Mouse (Mus musculus) gastrocnemius, adult 2 months (tissue): Measurements from ENCODE around the gene Lce3a. TPM values are rescaled to one million over a fixed set of nuclear protein-coding genes. Genes with fewer than 3 reads are reported as not detected.

Experiments used
- DNase-seq: peaks from one replicate; pipeline ENCODE4 v3.0.0; 2022
- H3K27ac ChIP-seq: fragments of 200-600 bp; 2 replicates; pipeline ENCODE4 v1.8.1; 2022; ENCODE audit warnings: mild to moderate bottlenecking
- H3K4me3 ChIP-seq: fragments of 200-600 bp; 2 replicates; pipeline ENCODE4 v1.8.1; 2022; ENCODE audit warnings: mild to moderate bottlenecking, moderate library complexity
- CTCF ChIP-seq: fragments of 200-600 bp; IDR thresholded peaks from 2 replicates; pipeline ENCODE4 v1.8.1; 2022; ENCODE audit warnings: antibody characterized with exemption, mild to moderate bottlenecking, moderate library complexity
- intact Hi-C: fragments of 180-260 bp; cut with DNase I; formaldehyde crosslinking; loops from one replicate; pipeline ENCODE4 v1.15.1; 2025
- long read RNA-seq, 2 experiments: library from polyadenylated mRNA; stranded (forward); transcript quantifications; one replicate each; pipeline ENCODE4 v2.0.0; 2021
- total RNA-seq, 2 experiments: library from RNA; stranded (reverse); gene quantifications; 2 replicates each; pipeline ENCODE4 v1.2.3; 2021

Lce3a gene
- not detected for total RNA-seq
- long read RNA-seq, experiment 1 = 0 reads
- long read RNA-seq, experiment 2 = 0 reads

- TF ChIP-seq CTCF = no peak
- DNase-seq = no peak
- H3K4me3 ChIP-seq = no peak within 1 kb of the TSS
- intact Hi-C loops = no loop called here
- no peak within 1 kb of the TSS for H3K27ac ChIP-seq
Observed at GRCm38 (mm10) chr3:92926130-92926529, at the start of gene Lce3a. Lce3a (minus strand) TSS chr3:92926230.

- intact Hi-C loops = no loop called here
- TF ChIP-seq CTCF = no peak
- no peak within 1 kb of the TSS for H3K27ac ChIP-seq
Observed at GRCm38 (mm10) chr3:92966761-92967160, 40.7 kb upstream of the Lce3a start, which contains the start of gene Lce3e. Lce3e (plus strand) TSS chr3:92967061.

GRCm38 (mm10) chr3:92957090-92957489 lies 31.1 kb upstream of the Lce3a start, which contains the start of gene Lce3d:
Lce3d (plus strand) TSS chr3:92957390.
- no peak within 1 kb of the TSS for H3K4me3 ChIP-seq
- intact Hi-C loops = no loop called here
- no peak for TF ChIP-seq CTCF
- H3K27ac ChIP-seq = no peak within 1 kb of the TSS
- DNase-seq = no peak

More at GRCm38 (mm10) chr3:92966761-92967160, 40.7 kb upstream of the Lce3a start, which contains the start of gene Lce3e:
- no peak within 1 kb of the TSS for H3K4me3 ChIP-seq
- DNase-seq = no peak

GRCm38 (mm10) chr3:92944186-92944585 lies 18.2 kb upstream of the Lce3a start, which contains the start of gene Lce3c:
Lce3c (plus strand) TSS chr3:92944486.
- H3K27ac ChIP-seq = no peak within 1 kb of the TSS
- DNase-seq = no peak
- TF ChIP-seq CTCF = no peak
- intact Hi-C loops = no loop called here
- no peak within 1 kb of the TSS for H3K4me3 ChIP-seq

GRCm38 (mm10) chr3:92932679-92933078 lies 6.6 kb upstream of the Lce3a start, which contains the start of gene Lce3b:
Lce3b (plus strand) TSS chr3:92932979.
- Histone ChIP-seq H3K27ac (no peak within 1 kb of the TSS), H3K4me3 (no peak within 1 kb of the TSS)
- TF ChIP-seq CTCF = no peak
- intact Hi-C loops = no loop called here
- DNase-seq = no peak

GRCm38 (mm10) chr3:92920364-92920763 lies 5.7 kb downstream of the Lce3a start:
- no peak overlapping the region for H3K4me3 ChIP-seq
- no peak for DNase-seq
- H3K27ac ChIP-seq = no peak overlapping the region
- TF ChIP-seq CTCF = peak; percentile 19; the same call in 1 of the 2 replicates
- intact Hi-C loops = no loop called here

GRCm38 (mm10) chr3:92907571-92907970 lies 18.5 kb downstream of the Lce3a start:
- no peak for DNase-seq
- peak; percentile 54 for TF ChIP-seq CTCF
- H3K27ac ChIP-seq = no peak overlapping the region
- H3K4me3 ChIP-seq = no peak overlapping the region
- intact Hi-C loops = no loop called here

GRCm38 (mm10) chr3:92905182-92905581 lies 20.8 kb downstream of the Lce3a start:
- Histone ChIP-seq H3K4me3 (no peak overlapping the region), H3K27ac (no peak overlapping the region)
- DNase-seq = no peak
- intact Hi-C loops = no loop called here
- no peak for TF ChIP-seq CTCF

GRCm38 (mm10) chr3:92903640-92904039 lies 22.4 kb downstream of the Lce3a start:
- Histone ChIP-seq H3K27ac (no peak overlapping the region), H3K4me3 (no peak overlapping the region)
- DNase-seq = no peak
- intact Hi-C loops = no loop called here
- TF ChIP-seq CTCF = 0 out of 2 replicates have a peak, but pooled peaks have one; percentile 3

GRCm38 (mm10) chr3:92902992-92903391 lies 23.0 kb downstream of the Lce3a start:
- Histone ChIP-seq H3K27ac (no peak overlapping the region), H3K4me3 (no peak overlapping the region)
- TF ChIP-seq CTCF = peak; percentile 53
- intact Hi-C loops = no loop called here
- DNase-seq = no peak

- intact Hi-C loops = no loop called here
- no peak overlapping the region for H3K4me3 ChIP-seq
- DNase-seq = no peak
- H3K27ac ChIP-seq = no peak overlapping the region
- TF ChIP-seq CTCF = no peak
Observed at GRCm38 (mm10) chr3:92894489-92894888, 31.5 kb downstream of the Lce3a start.

- intact Hi-C loops = no loop called here
- TF ChIP-seq CTCF = no peak
- DNase-seq = no peak
- Histone ChIP-seq H3K4me3 (no peak overlapping the region), H3K27ac (no peak overlapping the region)
Observed at GRCm38 (mm10) chr3:92894063-92894462, 32.0 kb downstream of the Lce3a start.

Other genes starting within 250 kb of the Lce3a start
- gene Lce1c, start 247.0 kb downstream of the Lce3a start, total RNA-seq = not detected
- gene Lce1d, start 239.0 kb downstream of the Lce3a start, total RNA-seq = not detected
- gene Lce1e, start 217.2 kb downstream of the Lce3a start, total RNA-seq = not detected
- gene Lce1f, start 205.9 kb downstream of the Lce3a start, total RNA-seq = not detected
- gene Gm38119, start 187.1 kb downstream of the Lce3a start, total RNA-seq = not detected
- gene Lce1g, start 173.9 kb downstream of the Lce3a start, total RNA-seq = not detected
- gene Lce1h, start 161.2 kb downstream of the Lce3a start, total RNA-seq = not detected
- not detected for gene Lce1i, start 147.3 kb downstream of the Lce3a start, total RNA-seq
- not detected for gene Lce1j, start 135.7 kb downstream of the Lce3a start, total RNA-seq
- gene Lce1k, start 118.3 kb downstream of the Lce3a start, total RNA-seq = not detected
- gene Kprp, start 99.0 kb downstream of the Lce3a start, total RNA-seq = not detected
- not detected for gene Lce1l, start 74.9 kb downstream of the Lce3a start, total RNA-seq
- not detected for gene 2310050C09Rik, start 56.0 kb downstream of the Lce3a start, total RNA-seq
- gene Lce3b, start 6.7 kb upstream of the Lce3a start, total RNA-seq = not detected
- gene Lce3c, start 18.3 kb upstream of the Lce3a start, total RNA-seq = not detected
- not detected for gene Lce3d, start 31.2 kb upstream of the Lce3a start, total RNA-seq
- not detected for gene Lce3e, start 40.8 kb upstream of the Lce3a start, total RNA-seq
- not detected for gene Lce3f, start 66.0 kb upstream of the Lce3a start, total RNA-seq
- not detected for gene Crct1, start 89.5 kb upstream of the Lce3a start, total RNA-seq
- gene Lce1m, start 92.8 kb upstream of the Lce3a start, total RNA-seq = not detected
- gene Gm4858, start 142.6 kb upstream of the Lce3a start, total RNA-seq = not detected
- not detected for gene Crnn, start 218.6 kb upstream of the Lce3a start, total RNA-seq